Mouse (Mus musculus): ENCODE results near the gene Tmbim1.

GRCm38 (mm10) chr1:74245525-74245924 is 59.9 kb downstream of the Tmbim1 start:
- no peak for TF ChIP-seq CTCF (IDR thresholded peaks at IDR 0.05; ENCODE audit: extremely low read depth, insufficient read length, insufficient replicate concordance, low read depth, low read length)
- no peak for TF ChIP-seq POLR2A (IDR thresholded peaks at IDR 0.05; ENCODE audit: low read depth, low read length)
